Mouse (Mus musculus) liver, postnatal 0 days (tissue): Measurements from ENCODE around the gene Mia.

Source experiments
- CTCF ChIP-seq: sonication (generic); IDR thresholded peaks from 2 replicates; pipeline ENCODE4 v1.5.1; 2016; ENCODE audit warnings: antibody characterized with exemption, low read depth
- EP300 ChIP-seq: IDR thresholded peaks from 2 replicates; pipeline ENCODE4 v1.6.1; 2016; ENCODE audit warnings: antibody characterized with exemption, low read depth, mild to moderate bottlenecking

GRCm38 (mm10) chr7:27164112-27164947 is 16.6 kb downstream of the Mia start:
- no peak for TF ChIP-seq CTCF
- no peak for TF ChIP-seq EP300
